Mouse (Mus musculus): ENCODE measurements around the gene Mapk11.

Mapk11 gene

DNA sequence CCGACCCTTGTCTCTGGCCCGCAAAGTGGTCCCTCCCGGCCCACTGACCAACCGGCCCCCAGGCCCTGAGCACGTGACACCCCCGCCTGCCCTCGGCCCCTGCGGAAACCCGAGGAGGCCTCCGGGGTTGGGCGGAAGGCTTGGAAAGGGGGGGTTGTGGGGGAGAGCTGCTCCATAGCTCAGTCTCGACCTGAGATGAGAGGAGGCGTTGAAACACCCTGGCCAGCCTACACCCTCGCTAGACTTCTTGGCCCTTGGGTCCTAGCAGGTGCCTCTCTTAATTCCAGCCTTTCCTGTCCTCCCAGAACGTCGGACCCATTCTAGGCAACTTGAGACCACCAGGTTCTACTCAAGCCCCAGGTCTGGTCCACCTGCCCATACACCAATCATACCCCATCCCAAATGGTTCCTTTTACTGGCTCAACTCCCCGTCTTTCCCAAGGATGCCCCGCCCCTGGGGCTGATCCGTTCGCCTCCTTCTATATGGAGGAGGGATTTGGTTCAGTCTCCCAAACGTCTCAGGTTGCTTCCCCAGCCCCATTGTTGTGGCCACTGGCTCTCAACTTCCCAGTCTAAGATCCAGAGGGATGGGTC, 8.7 kb downstream of the Mapk11 start, which contains the start of gene Mapk12:
Mapk12 (minus strand) TSS at position 45 of the 594 bp plus-strand sequence.
- DNase-seq (ENCODE audit: low spot score in 2 of 2), result no peak

DNA sequence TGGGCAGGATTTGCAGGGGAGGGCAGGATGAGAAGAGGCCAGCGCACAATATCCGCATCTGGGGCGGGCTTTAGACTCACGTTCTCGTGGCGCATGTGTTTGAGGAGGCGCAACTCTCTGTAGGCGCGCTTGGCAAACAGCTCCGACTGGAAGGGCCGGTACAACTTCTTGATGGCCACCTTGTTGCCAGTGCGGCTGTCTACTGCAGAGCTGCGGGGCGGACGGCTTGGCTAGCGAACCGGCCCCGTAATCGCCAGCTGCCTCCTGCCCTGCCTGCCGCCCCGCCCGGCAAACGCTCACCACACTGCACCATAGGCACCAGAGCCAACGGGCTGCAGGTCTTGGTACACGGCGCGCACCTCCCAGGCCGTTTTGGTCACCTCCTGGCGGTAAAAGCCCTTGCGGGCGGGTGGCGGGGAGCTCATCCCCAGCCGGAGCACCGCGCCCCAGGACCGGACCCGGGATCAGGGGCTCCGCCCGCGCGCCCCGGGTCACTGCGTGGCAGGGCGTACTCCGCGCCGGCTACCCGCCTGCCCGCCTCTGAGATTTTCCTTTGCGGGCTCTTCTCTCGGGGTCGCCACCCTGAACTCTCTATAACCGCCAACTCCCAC, 9.3 kb downstream of the Mapk11 start:
- peak; percentile 79 to 87 for DNase-seq (ENCODE audit: low spot score in 2 of 2)

DNA sequence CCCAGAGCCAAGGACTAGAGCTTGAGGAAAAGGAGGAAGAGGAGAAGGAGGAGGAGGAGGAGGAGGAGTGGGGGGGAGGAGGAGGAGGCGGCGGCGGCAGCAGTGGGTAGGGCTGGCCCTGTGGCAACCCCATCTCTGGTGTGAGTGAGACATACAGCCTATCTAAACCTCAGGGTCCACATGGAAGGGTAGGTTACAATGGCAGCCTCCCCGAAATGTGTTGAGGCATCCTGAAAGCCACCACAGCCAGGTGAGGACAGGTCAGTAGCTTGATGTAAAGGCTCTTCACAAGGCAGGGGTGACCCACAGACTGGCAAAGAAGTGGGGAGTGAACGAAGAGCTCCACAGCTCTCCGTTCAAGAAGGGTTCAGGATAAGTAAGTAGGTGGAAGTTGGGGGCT, 10.9 kb downstream of the Mapk11 start:
- no peak for DNase-seq (ENCODE audit: low spot score in 2 of 2)

DNA sequence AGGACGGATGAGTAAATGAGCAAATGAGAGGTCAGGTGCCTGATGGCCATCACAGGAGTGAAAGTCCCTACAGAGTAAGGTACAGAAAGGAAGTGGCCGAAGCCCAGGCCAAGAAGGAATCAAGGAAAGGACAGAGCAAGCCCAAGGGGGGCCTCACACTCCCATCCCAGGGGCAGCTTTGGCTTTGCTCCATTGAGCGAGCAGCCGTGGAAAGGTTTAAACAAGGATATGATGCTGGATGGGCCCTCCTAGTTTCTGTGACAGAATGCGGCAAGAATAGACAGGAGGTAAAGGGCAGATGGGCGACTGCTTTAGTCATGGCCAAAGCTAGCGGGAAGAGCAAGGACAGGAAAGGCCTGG, 11.4 kb downstream of the Mapk11 start:
- DNase-seq (ENCODE audit: low spot score in 2 of 2), result no peak

DNA sequence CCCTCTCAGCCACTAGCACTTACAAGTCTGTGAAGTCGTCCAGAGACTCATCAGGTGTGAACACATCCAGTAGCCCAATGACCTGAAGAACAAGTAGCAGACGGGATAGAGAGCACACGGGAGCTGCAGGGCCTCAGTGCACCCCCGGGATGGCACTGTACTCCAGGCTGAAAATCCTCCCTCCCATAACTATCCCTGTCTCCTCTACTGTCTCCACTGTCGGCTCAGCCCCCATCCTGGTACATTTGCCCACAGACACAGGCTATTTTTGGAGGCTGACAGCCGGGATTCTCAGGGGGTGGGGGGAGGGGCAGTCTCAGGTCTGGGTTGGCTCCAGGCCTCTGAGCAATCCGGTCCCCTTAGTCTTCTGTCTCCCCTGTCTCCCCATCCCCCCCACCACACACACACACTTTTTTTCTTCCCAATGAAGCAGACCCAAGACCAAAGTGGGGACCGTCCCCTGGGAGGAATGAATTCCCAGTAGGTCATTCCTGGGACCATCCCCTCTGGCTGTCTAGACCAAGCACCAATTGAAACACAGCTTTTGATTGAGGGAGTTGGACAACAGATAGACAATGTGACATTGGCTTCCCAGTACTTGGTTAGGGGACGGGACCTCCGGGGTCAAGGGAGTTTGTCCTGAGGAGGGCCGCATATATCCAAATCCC, 11.9 kb downstream of the Mapk11 start:
- DNase-seq (ENCODE audit: low spot score in 2 of 2), result no peak

DNA sequence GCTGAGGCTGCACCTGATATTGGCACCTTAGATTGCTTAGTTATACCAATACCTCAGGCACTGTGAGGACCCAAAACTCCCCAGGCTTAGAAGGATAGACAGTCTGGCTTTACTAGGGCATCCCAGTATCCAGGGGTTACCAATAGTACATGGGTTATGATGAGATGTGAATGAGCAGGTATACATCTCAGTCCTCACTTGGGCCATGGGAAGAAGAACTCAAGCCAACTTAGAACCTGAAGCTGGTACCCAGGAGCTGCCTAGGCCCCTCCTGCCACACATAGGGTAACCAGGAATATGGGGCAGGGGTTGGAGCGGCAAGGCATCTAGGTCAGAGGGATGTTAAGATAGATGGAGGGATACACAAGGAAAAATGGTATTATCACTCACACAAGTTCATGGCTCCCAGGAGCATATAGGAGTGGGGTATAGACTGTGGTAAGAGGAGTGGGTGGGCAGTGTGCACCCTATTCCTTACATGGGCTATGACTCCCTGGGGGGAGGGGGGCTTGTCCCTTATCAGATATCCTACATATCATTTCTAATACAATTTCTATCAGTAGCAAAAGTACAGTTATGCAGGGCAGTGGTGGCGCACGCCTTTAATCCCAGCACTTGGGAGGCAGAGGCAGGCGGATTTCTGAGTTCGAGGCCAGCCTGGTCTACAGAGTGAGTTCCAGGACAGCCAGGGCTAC, 12.8 kb downstream of the Mapk11 start:
- no peak for DNase-seq (ENCODE audit: low spot score in 2 of 2)

DNA sequence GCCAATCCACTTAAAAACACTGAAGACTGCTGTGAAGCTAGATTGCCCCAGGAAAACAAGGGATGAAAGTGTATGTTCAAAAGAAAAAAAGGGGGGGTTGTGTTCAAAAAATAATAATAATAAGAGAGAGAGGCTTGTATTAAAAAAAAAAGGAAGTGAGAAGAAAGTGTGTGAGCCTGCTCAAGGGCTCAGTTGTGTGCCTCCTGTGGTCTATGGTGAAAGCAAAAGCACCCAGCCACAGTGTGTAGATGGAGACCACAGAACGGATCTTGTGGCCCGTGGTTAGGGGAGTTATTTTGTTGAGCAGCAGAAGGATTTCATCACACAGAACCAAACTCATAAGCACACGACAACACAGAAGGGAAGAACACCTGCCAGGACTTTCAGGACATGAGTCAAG, 18.1 kb downstream of the Mapk11 start:
- DNase-seq (ENCODE audit: low spot score in 2 of 2), result no peak

DNA sequence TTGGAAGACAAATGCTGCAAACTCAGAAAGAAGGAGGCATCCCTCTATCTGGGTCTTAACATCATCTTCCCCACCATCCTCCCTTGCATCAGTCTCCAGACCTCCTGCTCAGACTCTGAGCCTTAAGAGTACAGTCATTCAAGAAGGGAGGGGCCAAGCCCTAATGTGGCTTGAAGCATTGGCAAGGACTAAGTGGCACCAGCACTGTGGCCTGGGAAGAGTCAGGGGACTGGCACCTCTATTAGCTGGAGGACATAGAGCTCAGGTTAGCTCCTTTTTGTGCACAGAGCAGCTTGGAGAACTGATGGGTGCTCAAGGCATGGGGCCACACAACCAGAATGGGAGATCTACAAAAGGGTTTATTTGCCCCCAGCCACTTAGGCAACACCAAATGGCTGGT, 19.2 kb downstream of the Mapk11 start:
- no peak for DNase-seq (ENCODE audit: low spot score in 2 of 2)

DNA sequence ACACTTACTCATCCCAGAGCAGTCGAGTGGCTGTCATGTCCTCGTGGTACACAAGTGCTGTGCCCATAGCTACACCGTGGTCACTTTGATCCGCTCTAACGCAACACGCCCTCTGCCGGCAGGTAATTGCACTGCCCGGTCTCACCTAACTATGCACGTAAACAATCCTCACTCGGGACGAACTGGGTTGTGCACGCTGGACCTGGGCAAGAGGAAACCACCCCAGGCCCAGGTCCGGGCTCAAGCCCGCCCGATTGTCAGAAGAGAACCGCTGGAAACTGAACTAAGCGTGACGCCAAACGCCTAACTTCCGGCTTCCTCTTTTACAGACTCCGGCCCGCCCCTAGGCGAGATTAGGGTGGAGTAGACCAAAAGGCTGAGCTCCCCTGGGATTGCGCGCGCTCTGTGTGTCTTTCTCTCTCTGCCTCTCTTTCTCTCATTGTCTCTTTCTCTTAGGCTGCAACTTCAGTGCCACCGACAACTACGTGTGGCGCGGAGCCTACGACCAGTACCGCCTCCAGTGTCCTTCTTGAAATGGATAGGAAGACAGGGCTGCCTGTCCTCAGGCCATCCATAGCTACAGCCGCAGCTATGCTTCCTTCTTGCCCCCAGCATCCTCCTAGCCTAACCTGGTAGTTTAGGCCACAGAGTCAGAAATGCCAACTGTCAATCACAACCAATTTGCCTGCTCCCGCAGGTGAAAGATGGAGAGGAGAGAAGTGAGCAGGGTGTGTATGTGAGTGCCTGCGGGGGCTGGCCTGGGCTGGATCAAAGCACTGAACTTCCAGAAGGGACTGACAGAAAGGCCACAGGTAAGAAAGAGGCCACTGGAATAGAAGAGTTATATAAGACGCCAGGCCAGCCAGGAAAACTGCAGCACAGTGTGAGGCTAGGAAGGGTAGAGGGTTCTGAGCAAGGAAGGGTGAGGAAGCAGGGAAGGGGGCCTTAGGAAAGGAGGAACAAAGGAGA, 20.8 kb downstream of the Mapk11 start, which contains the start of gene Hdac10:
Hdac10 (minus strand) TSS at position 319 of the 969 bp plus-strand sequence.
- peak; percentile 80 to 83 for DNase-seq (ENCODE audit: low spot score in 2 of 2)

DNA sequence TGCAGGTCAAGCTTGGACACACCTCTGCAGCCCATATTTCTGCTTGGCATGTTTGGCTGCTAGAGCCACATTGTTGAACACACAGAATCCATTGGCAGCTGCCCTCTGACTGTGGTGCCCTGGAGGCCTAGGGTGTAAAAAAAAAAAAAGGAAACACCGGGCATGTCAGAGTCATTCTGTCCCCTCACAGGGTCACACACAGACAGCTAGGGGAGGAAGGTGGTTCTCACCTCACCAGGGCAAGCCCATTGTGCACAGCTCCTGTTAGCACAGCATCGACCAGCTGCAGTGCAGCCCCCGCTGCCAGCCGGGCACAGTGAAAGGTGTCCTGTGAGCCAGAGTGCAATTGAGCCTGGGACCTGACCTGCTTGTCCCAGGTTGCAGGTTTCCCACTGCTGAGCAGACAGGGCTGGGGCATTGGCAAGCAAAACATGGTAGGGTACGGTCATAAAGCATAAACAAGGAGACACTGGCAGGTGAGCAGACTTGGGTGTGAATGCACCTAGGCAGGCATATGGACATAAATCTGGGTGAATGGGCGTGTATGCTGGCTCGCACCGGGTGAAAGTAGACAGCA, 22.0 kb downstream of the Mapk11 start:
- DNase-seq (ENCODE audit: low spot score in 2 of 2), result no peak

DNA sequence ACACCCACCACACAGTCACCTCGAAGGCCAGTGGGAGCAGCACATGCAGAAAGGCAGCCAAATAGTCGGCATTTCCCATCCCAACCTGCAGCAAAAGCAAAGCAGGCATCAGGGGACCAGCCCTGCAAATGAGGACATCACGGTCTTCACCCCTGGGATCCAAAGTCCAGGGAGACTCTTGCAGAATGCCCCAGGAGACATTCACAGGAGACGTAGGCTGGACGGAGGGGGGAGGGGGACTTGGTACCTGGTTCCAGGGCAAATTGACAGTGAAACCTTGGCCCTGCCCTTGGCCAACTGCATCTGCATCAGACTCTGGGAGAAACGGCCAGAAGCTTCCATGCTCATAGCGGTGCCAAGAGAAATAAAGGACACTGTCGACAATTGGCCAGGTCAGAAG, 22.8 kb downstream of the Mapk11 start:
- DNase-seq (ENCODE audit: low spot score in 2 of 2), result no peak

DNA sequence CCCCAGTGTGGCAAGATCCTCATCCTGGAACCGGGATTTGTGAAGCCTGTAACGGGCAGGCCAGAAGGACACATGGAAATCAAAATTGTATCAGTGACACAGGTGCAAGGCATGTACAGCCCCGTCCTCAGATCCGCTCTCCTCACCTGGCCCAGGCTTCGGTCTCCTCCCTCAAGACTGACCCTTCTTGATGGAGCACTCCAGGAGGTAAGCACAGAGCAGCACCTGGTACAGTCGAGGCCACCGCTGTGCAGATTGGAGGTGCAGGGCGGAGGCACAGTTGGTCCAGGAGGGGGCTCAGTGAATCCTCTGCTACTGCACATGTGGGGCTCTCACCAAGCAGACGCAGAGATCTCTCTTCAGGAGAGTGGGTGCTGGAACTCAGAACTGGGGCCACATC, 24.1 kb downstream of the Mapk11 start:
- DNase-seq (ENCODE audit: low spot score in 2 of 2), result no peak

DNA sequence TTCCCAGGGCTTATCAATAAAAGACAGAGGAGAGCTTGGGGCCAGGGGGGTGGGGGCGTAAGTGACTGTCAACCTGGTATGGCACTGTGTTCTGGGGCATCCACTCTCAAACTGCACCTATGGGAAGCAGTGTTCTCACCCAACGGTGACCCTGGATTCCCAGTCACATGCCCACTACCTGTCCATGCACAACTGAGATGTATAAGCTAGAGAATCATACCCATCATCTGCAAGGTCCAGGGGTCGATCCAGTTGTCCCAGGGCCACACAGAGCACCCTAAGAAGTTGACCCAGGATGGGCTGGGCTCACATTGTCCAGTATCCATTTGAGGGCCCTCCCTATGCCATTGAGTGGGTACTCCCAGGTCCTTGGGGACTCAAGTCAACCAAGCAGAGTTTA, 25.1 kb downstream of the Mapk11 start:
- no peak for DNase-seq (ENCODE audit: low spot score in 2 of 2)

DNA sequence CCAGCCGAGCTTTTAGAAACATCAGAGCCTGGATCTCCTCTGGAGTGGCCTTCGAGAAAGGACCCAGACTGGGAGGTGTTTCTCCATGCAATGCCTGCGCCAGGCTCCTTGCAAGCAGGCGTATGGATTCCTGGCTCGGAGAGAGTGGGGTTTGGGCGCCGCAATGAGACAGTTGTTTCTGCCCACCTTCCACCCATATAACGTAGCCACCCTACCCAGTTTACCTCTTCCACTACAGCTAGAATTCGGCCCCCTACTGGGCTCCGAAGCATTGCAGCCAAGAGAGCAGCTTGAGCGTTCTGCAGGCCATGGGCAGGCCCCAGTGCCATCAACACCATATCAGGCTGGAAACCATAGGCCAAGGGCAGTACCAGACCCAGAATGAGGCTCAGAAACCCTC, 25.8 kb downstream of the Mapk11 start:
- peak; percentile 47 to 61 for DNase-seq (ENCODE audit: low spot score in 2 of 2)

DNA sequence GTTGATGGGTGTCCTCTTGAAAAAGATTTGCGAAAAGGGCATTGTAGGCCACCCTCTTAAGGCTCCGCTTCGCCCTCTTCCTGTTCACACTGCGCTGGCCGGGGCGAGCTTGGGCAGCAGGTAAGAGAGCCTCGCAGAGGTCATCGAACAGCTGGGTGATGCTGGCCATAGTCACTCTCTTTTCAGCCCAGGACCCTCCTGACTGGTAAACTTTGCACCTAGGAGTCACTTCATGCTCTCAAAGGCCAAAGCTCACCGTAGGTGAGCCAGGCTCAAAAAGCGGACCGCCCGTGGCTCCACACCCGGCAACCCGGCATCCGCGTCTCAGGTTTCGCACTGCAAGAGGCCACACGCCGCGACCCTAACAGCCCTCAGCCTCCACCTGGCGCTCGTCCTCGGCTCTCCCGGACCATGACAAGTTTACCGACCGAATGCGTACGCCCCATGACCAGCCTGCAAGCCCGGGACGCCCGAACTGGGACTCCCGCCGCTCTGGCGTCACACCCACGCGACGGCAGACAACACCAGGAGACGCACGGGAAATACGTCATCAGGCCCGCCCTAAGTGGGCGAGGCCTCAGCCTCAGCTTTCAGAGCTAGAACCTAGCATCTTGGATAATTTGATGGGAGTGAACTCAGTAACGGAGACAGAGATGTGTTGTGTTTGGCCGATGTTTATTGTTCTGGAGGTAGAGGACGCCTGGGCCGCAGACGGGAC, 26.6 kb downstream of the Mapk11 start, which contains the start of gene Tubgcp6:
Tubgcp6 (minus strand) TSS at position 464 of the 718 bp plus-strand sequence.
- peak; percentile 93 to 94 for DNase-seq (ENCODE audit: low spot score in 2 of 2)

DNA sequence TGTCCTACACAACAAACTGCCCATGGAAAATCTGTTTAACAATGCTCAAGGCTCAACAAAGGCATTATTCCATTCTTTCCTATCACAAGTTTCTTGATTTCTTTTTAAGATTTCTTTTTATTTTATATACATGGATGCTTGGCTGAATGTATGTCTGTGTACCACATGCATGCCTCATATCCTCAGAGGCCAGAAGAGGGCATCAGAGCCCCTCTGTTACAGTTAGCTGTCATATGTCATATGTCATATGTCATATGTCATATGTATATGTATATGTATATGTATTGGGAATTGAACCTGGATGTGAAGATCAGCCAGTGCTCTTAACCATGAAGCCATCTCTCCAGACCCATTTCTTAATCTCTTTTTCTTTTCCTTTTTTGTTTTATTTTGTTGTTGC, 31.4 kb downstream of the Mapk11 start:
- no peak for DNase-seq (ENCODE audit: low spot score in 2 of 2)

DNA sequence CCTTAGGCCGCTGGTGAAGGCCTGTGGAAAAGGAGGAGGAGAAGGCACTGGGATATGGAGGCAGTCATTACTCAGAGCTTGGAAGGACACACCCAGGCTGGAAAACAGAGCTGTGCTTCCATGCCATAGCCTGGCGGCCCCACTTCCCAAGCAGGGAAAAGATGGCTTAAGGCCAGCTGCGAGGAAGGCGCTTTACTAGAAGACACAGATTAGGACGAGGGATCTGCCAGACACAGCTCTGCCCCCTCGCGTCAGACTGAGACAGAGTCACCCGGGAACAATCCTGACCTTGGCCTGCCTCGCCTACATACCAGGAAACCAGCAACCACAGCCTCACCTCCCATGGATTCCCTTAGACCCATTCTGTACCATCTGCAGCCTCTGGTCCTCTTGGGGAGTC, 39.3 kb downstream of the Mapk11 start:
- DNase-seq (ENCODE audit: low spot score in 2 of 2), result no peak

DNA sequence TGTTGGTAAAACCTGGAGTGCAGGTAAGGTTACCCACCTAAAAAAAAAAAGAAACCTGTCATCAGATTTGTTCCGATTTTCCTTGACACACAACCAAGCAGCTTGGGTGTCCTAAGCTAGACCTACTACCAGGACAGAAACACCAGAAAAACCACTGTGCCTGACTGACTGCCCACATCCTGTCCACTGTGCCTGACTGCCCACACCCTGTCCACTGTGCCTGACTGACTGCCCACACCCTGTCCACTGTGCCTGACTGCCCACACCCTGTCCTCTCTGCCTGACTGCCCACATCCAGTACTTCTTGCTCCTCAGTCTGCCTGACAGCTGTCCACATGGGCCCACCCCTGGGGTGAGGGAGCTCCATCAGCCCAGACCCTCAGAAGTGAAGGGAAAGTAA, 42.5 kb downstream of the Mapk11 start:
- no peak for DNase-seq (ENCODE audit: low spot score in 2 of 2)

DNA sequence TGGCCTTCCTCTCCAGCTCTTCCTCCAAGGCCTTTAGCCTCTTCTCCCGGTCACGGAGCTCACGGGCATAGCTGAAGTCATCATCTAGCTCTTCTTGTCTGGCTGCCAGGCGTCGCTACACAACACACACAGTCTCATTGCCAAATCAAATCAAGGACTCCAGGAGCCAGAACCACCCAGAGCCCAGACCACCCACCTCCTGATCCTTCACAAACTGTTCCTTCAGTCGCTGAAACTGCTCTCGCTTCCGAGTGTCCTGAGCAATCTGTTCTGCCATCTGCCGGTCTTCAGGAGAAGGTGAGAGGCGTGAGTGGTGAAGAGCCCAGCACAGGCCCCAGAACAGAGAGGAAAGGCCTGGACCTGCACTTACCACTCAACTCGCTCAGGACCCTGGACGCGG, 43.4 kb downstream of the Mapk11 start:
- peak in 1 of 2 experiments; percentile 64 for DNase-seq (ENCODE audit: low spot score in 2 of 2)

DNA sequence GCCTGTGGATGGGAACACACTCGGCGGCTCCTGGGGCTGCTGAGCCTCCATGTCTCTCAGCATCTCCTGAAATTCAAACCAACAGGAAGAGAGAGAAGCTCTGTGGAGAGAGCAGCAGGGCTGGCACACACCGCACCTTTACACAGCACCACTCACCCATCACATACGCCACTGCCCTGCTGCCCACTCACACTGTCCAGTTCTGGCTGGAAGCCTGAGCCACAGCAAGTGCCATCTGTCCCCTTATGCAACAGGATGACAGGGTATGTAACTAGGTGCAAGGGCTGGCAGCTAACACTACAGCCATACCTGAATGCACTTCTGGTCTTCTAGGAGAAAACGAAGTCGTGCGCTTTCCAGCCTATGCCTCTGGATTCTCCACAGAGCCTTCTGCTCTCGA, 45.0 kb downstream of the Mapk11 start:
- peak in 1 of 2 experiments; percentile 61 for DNase-seq (ENCODE audit: low spot score in 2 of 2)
